Mouse (Mus musculus): ENCODE measurements at regions not wholly inside any gene's neighbourhood (a gene's known extent, or its start where the extent isn't known, plus 50 kb on each side); places are given as distances from the start of the nearest gene placed in this dataset.

GRCm38 (mm10) chr4:29034406-29034805 is 221.5 kb downstream of the Epha7 start:
- TF ChIP-seq CTCF (IDR thresholded peaks at IDR 0.05; ENCODE audit: control insufficient read depth, insufficient read depth, insufficient replicate concordance, low read depth, low read length): no peak
- no peak for TF ChIP-seq POLR2A (IDR thresholded peaks at IDR 0.05; ENCODE audit: control insufficient read depth, low read depth, low read length)
- H3K27me3 ChIP-seq (ENCODE audit: control insufficient read depth, insufficient read depth, low read length): no peaks in the 10 kb centered on the region
- no peaks in the 10 kb centered on the region for H3K36me3 ChIP-seq (ENCODE audit: control insufficient read depth, insufficient read depth, low read length)
- H3K4me1 ChIP-seq (ENCODE audit: control insufficient read depth, insufficient read depth, low read length): no peaks in the 10 kb centered on the region
- H3K4me3 ChIP-seq (ENCODE audit: control insufficient read depth, low read depth, low read length): no peak overlapping the region
- no peak overlapping the region for H3K27ac ChIP-seq (ENCODE audit: control insufficient read depth, insufficient read depth, low read depth, low read length)

GRCm38 (mm10) chr4:29039993-29040392 is 227.1 kb downstream of the Epha7 start:
- TF ChIP-seq POLR2A (IDR thresholded peaks at IDR 0.05; ENCODE audit: control insufficient read depth, low read depth, low read length) (no peak), CTCF (IDR thresholded peaks at IDR 0.05; ENCODE audit: control insufficient read depth, insufficient read depth, insufficient replicate concordance, low read depth, low read length) (no peak)
- no peaks in the 10 kb centered on the region for H3K4me1 ChIP-seq (ENCODE audit: control insufficient read depth, insufficient read depth, low read length)

GRCm38 (mm10) chr4:29068678-29069621 is 256.0 kb downstream of the Epha7 start:
- Histone ChIP-seq H3K27ac (ENCODE audit: control insufficient read depth, insufficient read depth, low read depth, low read length) (no peak overlapping the region), H3K36me3 (ENCODE audit: control insufficient read depth, insufficient read depth, low read length) (no peaks in the 10 kb centered on the region), H3K27me3 (ENCODE audit: control insufficient read depth, insufficient read depth, low read length) (no peaks in the 10 kb centered on the region), H3K4me3 (ENCODE audit: control insufficient read depth, low read depth, low read length) (no peak overlapping the region), H3K4me1 (ENCODE audit: control insufficient read depth, insufficient read depth, low read length) (no peaks in the 10 kb centered on the region)
- TF ChIP-seq CTCF (IDR thresholded peaks at IDR 0.05; ENCODE audit: control insufficient read depth, insufficient read depth, insufficient replicate concordance, low read depth, low read length) (no peak), POLR2A (IDR thresholded peaks at IDR 0.05; ENCODE audit: control insufficient read depth, low read depth, low read length) (no peak)

More at GRCm38 (mm10) chr4:29039993-29040392, 227.1 kb downstream of the Epha7 start:
- Histone ChIP-seq H3K36me3 (ENCODE audit: control insufficient read depth, insufficient read depth, low read length) (no peaks in the 10 kb centered on the region), H3K27ac (ENCODE audit: control insufficient read depth, insufficient read depth, low read depth, low read length) (no peak overlapping the region), H3K4me3 (ENCODE audit: control insufficient read depth, low read depth, low read length) (no peak overlapping the region), H3K27me3 (ENCODE audit: control insufficient read depth, insufficient read depth, low read length) (no peaks in the 10 kb centered on the region)

- Histone ChIP-seq H3K27ac (ENCODE audit: control insufficient read depth, insufficient read depth, low read depth, low read length) (no peak overlapping the region), H3K4me1 (ENCODE audit: control insufficient read depth, insufficient read depth, low read length) (no peaks in the 10 kb centered on the region), H3K36me3 (ENCODE audit: control insufficient read depth, insufficient read depth, low read length) (no peaks in the 10 kb centered on the region), H3K4me3 (ENCODE audit: control insufficient read depth, low read depth, low read length) (no peak overlapping the region), H3K27me3 (ENCODE audit: control insufficient read depth, insufficient read depth, low read length) (no peaks in the 10 kb centered on the region)
- TF ChIP-seq CTCF (IDR thresholded peaks at IDR 0.05; ENCODE audit: control insufficient read depth, insufficient read depth, insufficient replicate concordance, low read depth, low read length) (no peak), POLR2A (IDR thresholded peaks at IDR 0.05; ENCODE audit: control insufficient read depth, low read depth, low read length) (no peak)
These were observed 261.3 kb downstream of the Epha7 start for GRCm38 (mm10) chr4:29074204-29074603.

GRCm38 (mm10) chr4:29074851-29075250 is 261.9 kb downstream of the Epha7 start:
- Histone ChIP-seq H3K4me1 (ENCODE audit: control insufficient read depth, insufficient read depth, low read length) (no peaks in the 10 kb centered on the region), H3K36me3 (ENCODE audit: control insufficient read depth, insufficient read depth, low read length) (no peaks in the 10 kb centered on the region), H3K27ac (ENCODE audit: control insufficient read depth, insufficient read depth, low read depth, low read length) (no peak overlapping the region), H3K27me3 (ENCODE audit: control insufficient read depth, insufficient read depth, low read length) (no peaks in the 10 kb centered on the region), H3K4me3 (ENCODE audit: control insufficient read depth, low read depth, low read length) (no peak overlapping the region)
- TF ChIP-seq POLR2A (IDR thresholded peaks at IDR 0.05; ENCODE audit: control insufficient read depth, low read depth, low read length) (no peak), CTCF (IDR thresholded peaks at IDR 0.05; ENCODE audit: control insufficient read depth, insufficient read depth, insufficient replicate concordance, low read depth, low read length) (no peak)

- TF ChIP-seq CTCF (IDR thresholded peaks at IDR 0.05; ENCODE audit: control insufficient read depth, insufficient read depth, insufficient replicate concordance, low read depth, low read length) (no peak), POLR2A (IDR thresholded peaks at IDR 0.05; ENCODE audit: control insufficient read depth, low read depth, low read length) (no peak)
These were observed 263.8 kb downstream of the Epha7 start for GRCm38 (mm10) chr4:29076683-29077082.

GRCm38 (mm10) chr4:29078391-29078790 is 265.5 kb downstream of the Epha7 start:
- Histone ChIP-seq H3K27ac (ENCODE audit: control insufficient read depth, insufficient read depth, low read depth, low read length) (no peak overlapping the region), H3K4me3 (ENCODE audit: control insufficient read depth, low read depth, low read length) (no peak overlapping the region), H3K36me3 (ENCODE audit: control insufficient read depth, insufficient read depth, low read length) (no peaks in the 10 kb centered on the region), H3K27me3 (ENCODE audit: control insufficient read depth, insufficient read depth, low read length) (no peaks in the 10 kb centered on the region), H3K4me1 (ENCODE audit: control insufficient read depth, insufficient read depth, low read length) (no peaks in the 10 kb centered on the region)
- TF ChIP-seq CTCF (IDR thresholded peaks at IDR 0.05; ENCODE audit: control insufficient read depth, insufficient read depth, insufficient replicate concordance, low read depth, low read length): no peak
- TF ChIP-seq POLR2A (IDR thresholded peaks at IDR 0.05; ENCODE audit: control insufficient read depth, low read depth, low read length): no peak

More at GRCm38 (mm10) chr4:29076683-29077082, 263.8 kb downstream of the Epha7 start:
- H3K27ac ChIP-seq (ENCODE audit: control insufficient read depth, insufficient read depth, low read depth, low read length): no peak overlapping the region
- no peaks in the 10 kb centered on the region for H3K4me1 ChIP-seq (ENCODE audit: control insufficient read depth, insufficient read depth, low read length)
- no peaks in the 10 kb centered on the region for H3K27me3 ChIP-seq (ENCODE audit: control insufficient read depth, insufficient read depth, low read length)
- H3K36me3 ChIP-seq (ENCODE audit: control insufficient read depth, insufficient read depth, low read length): no peaks in the 10 kb centered on the region
- H3K4me3 ChIP-seq (ENCODE audit: control insufficient read depth, low read depth, low read length): no peak overlapping the region

Data from testis, adult 2 months (tissue).